In the genomic region with DNA sequence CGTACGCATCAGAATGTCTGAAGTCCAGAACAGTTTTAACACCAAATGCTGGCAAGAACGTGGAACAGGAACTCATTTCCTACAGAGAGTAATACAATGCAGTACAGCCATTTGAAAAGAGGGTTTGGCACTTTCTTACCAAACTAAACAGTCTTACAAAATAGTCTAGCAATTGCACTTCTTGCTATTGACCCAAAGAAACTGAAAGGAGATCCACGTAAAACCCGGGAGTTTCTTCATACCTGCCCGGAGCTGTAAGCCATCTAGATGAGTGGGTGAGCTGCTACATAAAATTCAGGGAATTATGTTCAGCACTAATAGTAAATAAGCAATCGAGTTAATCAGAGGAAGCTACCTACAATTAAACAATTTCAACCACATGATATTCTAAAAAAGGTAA, we compare ENCODE assay signal across 35 mouse cellular contexts. TPM values are rescaled to one million over a fixed set of nuclear protein-coding genes. Genes with fewer than 3 reads are reported as not detected.
"Had no signal": no experiment of that assay in that cellular context is flagged by ENCODE, and none has a peak within 500 bp of the region (broad histone marks: within the 10 kb centered on the region; RNA-seq: fewer than 3 reads in every experiment).

No protein-coding gene starts in this region.

- H3K27ac ChIP-seq: limb, embryonic 10.5 days; limb, embryonic 12.5 days; limb, embryonic 13.5 days; limb, embryonic 15.5 days; liver, embryonic 12.5 days; liver, embryonic 13.5 days; liver, embryonic 14.5 days; liver, embryonic 15.5 days; lung, embryonic 15.5 days; macrophage; midbrain, embryonic 10.5 days; midbrain, embryonic 12.5 days; midbrain, embryonic 13.5 days; midbrain, embryonic 15.5 days; neural tube, embryonic 12.5 days had no signal

- DNase-seq: left cerebral cortex, postnatal 4 days; liver; liver, embryonic 13.5 days; liver, postnatal 0 days; lung, adult 18-20 months; lung, adult 2 months; lung, embryonic 14.5 days; lung, postnatal 10 days; lung, postnatal 14 days; lung, postnatal 36 days; lung, postnatal 4 days; midbrain, embryonic 14.5 days had no signal

- H3K27me3 ChIP-seq: limb, embryonic 12.5 days; limb, embryonic 13.5 days; limb, embryonic 15.5 days; liver, embryonic 12.5 days; liver, embryonic 13.5 days; liver, embryonic 15.5 days; lung, embryonic 15.5 days; megakaryocyte, embryonic 14.5 days; midbrain, embryonic 12.5 days; midbrain, embryonic 13.5 days; midbrain, embryonic 15.5 days; neural tube, embryonic 12.5 days had no signal

- H3K4me1 ChIP-seq: limb, embryonic 10.5 days; limb, embryonic 12.5 days; limb, embryonic 13.5 days; limb, embryonic 15.5 days; liver, embryonic 12.5 days; liver, embryonic 13.5 days; liver, embryonic 15.5 days; lung, embryonic 15.5 days; megakaryocyte, embryonic 14.5 days; midbrain, embryonic 10.5 days; midbrain, embryonic 12.5 days; midbrain, embryonic 13.5 days; midbrain, embryonic 15.5 days; neural tube, embryonic 12.5 days had no signal

- H3K9me3 ChIP-seq: limb, embryonic 10.5 days; limb, embryonic 12.5 days; limb, embryonic 13.5 days; limb, embryonic 15.5 days; liver, embryonic 12.5 days; liver, embryonic 13.5 days; liver, embryonic 15.5 days; lung, embryonic 15.5 days; midbrain, embryonic 10.5 days; midbrain, embryonic 12.5 days; midbrain, embryonic 13.5 days; midbrain, embryonic 15.5 days; neural tube, embryonic 12.5 days had no signal

- H3K36me3 ChIP-seq: limb, embryonic 10.5 days; limb, embryonic 12.5 days; limb, embryonic 13.5 days; limb, embryonic 15.5 days; liver, embryonic 12.5 days; liver, embryonic 13.5 days; liver, embryonic 15.5 days; lung, embryonic 15.5 days; midbrain, embryonic 10.5 days; midbrain, embryonic 12.5 days; midbrain, embryonic 13.5 days; midbrain, embryonic 15.5 days; neural tube, embryonic 12.5 days had no signal

- H3K9ac ChIP-seq: limb, embryonic 12.5 days; limb, embryonic 13.5 days; limb, embryonic 15.5 days; liver, embryonic 12.5 days; liver, embryonic 13.5 days; liver, embryonic 14.5 days; liver, embryonic 15.5 days; liver, postnatal 0 days; lung, embryonic 14.5 days; lung, embryonic 15.5 days; midbrain, embryonic 12.5 days; midbrain, embryonic 13.5 days; midbrain, embryonic 15.5 days; neural tube, embryonic 12.5 days had no signal

- H3K4me3 ChIP-seq: limb, embryonic 10.5 days; limb, embryonic 12.5 days; limb, embryonic 13.5 days; limb, embryonic 15.5 days; liver, embryonic 12.5 days; liver, embryonic 13.5 days; liver, embryonic 15.5 days; lung, embryonic 15.5 days; megakaryocyte, embryonic 14.5 days; midbrain, embryonic 10.5 days; midbrain, embryonic 12.5 days; midbrain, embryonic 13.5 days; midbrain, embryonic 15.5 days; myocyte; neural tube, embryonic 12.5 days had no signal

- H3K4me2 ChIP-seq: limb, embryonic 12.5 days; limb, embryonic 13.5 days; limb, embryonic 15.5 days; liver, embryonic 11.5 days; liver, embryonic 12.5 days; liver, embryonic 13.5 days; liver, embryonic 15.5 days; lung, embryonic 14.5 days; lung, embryonic 15.5 days; midbrain, embryonic 11.5 days; midbrain, embryonic 12.5 days; midbrain, embryonic 13.5 days; midbrain, embryonic 15.5 days; neural tube, embryonic 12.5 days had no signal

- ATAC-seq: liver, embryonic 12.5 days; liver, postnatal 0 days; lung, postnatal 0 days; midbrain, embryonic 13.5 days; midbrain, embryonic 15.5 days; midbrain, embryonic 16.5 days had no signal

RNA-seq across cellular contexts. Expression of a gene that starts 47.5 kb away (rescaled TPM):
- polyA plus RNA-seq: liver, adult 2 months; liver, embryonic 12.5 days; liver, embryonic 13.5 days; liver, embryonic 14.5 days; liver, embryonic 15.5 days; liver, embryonic 16.5 days; liver, postnatal 0 days; macrophage; neural tube, embryonic 11.5 days; neural tube, embryonic 12.5 days had no signal
